Mouse (Mus musculus): ENCODE measurements at regions not wholly inside any gene's neighbourhood (a gene's known extent, or its start where the extent isn't known, plus 50 kb on each side); places are given as distances from the start of the nearest gene placed in this dataset.

DNA sequence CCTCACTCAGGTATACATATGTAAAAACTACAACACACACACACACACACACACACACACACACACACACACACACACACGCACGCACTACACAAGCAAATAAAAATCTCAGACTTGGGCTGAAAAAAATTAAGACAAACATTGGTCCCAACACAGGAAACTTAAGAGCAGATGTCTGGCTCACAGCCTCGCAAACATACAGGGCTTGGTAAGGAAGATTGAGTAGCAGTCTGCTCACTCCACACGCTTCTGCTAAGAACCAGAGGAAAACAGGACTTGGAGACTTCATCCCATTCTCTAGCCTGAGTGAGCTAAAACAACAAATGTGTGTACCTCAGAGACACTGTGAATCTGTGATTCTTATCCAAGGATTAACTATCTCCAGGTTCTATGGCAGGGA lies 132.3 kb upstream of the Sox11 start:
- no peak for TF ChIP-seq CTCF (IDR thresholded peaks at IDR 0.05; ENCODE audit: extremely low read depth, insufficient read length, insufficient replicate concordance, low read depth, low read length)
- TF ChIP-seq POLR2A (IDR thresholded peaks at IDR 0.05; ENCODE audit: low read depth, low read length) = no peak

Data from small intestine, adult 2 months (tissue).